Mouse (Mus musculus) gastrocnemius, postnatal 36 days (tissue): ENCODE measurements around the gene Tdrd3. TPM values are rescaled to one million over a fixed set of nuclear protein-coding genes. Genes with fewer than 3 reads are reported as not detected.
A peak's percentile ranks its signal among the peaks of the same experiment; 100 is the strongest.

Experiments
- DNase-seq, 2 experiments: peaks; one replicate each; pipeline ENCODE4 v3.0.0; 2022
- intact Hi-C: fragments of 180-260 bp; cut with DNase I; formaldehyde crosslinking; loops from one replicate; pipeline ENCODE4 v1.15.1; 2025
- long read RNA-seq, 2 experiments: library from polyadenylated mRNA; stranded (forward); transcript quantifications; one replicate each; pipeline ENCODE4 v2.0.0; 2021
- total RNA-seq, 2 experiments: library from RNA; stranded (reverse); gene quantifications; 2 replicates each; pipeline ENCODE4 v1.2.3; 2021

Tdrd3 gene
- 10 to 100 TPM; 18.3 to 18.8 TPM for total RNA-seq
- long read RNA-seq, experiment 1, partial matches to known transcripts = 4 of 14 reads
- long read RNA-seq, experiment 1, other reads (novel, unspliced or antisense) = 6 of 14 reads
- long read RNA-seq, experiment 2, partial matches to known transcripts = 0 of 18 reads
- long read RNA-seq, experiment 2, other reads (novel, unspliced or antisense) = 11 of 18 reads

- intact Hi-C loops = loop anchor here (5.0 kb wide), 1 partner anchor 36 kb away; no protein-coding TSS in a partner anchor
- DNase-seq = peak; percentile 92
These were observed at the start of gene Tdrd3 for GRCm38 (mm10) chr14:87415808-87416721. Gene Tdrd3, plus strand, starts transcription at chr14:87416639.

DNA sequence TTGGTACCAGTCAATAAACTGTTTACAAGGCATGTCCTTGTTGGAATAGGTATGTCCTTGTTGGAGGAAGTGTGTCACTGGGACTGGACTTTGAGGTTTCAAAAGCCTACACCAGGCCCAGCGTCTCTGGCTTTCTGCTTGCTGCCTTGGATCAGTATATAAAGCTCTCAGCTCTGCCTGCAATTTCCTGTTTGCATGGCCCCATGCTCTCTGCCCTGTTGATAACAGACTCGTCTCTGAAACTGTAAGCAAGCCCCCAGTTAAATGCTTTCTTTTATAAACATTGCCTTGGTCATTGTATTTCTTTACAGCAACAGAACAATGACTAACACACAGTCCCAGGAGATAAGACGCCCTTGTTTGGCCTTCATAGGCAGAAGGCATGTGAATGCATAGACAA is 49.3 kb upstream of the Tdrd3 start:
- intact Hi-C loops = no loop called here
- DNase-seq = no peak

GRCm38 (mm10) chr14:87383041-87383440 is 33.4 kb upstream of the Tdrd3 start:
- intact Hi-C loops = no loop called here
- DNase-seq = no peak

GRCm38 (mm10) chr14:87384288-87385268 is 31.9 kb upstream of the Tdrd3 start:
- no peak for DNase-seq
- intact Hi-C loops = no loop called here

- no peak for DNase-seq
- intact Hi-C loops = no loop called here
These were observed 23.3 kb upstream of the Tdrd3 start for GRCm38 (mm10) chr14:87393096-87393495.

GRCm38 (mm10) chr14:87396643-87397042 is 19.8 kb upstream of the Tdrd3 start:
- no peak for DNase-seq
- intact Hi-C loops = no loop called here

- intact Hi-C loops = loop anchor here (5.0 kb wide), 1 partner anchor 37 kb away; no protein-coding TSS in a partner anchor
- no peak for DNase-seq
These were observed 992 bp upstream of the Tdrd3 start for GRCm38 (mm10) chr14:87415486-87415807.

DNA sequence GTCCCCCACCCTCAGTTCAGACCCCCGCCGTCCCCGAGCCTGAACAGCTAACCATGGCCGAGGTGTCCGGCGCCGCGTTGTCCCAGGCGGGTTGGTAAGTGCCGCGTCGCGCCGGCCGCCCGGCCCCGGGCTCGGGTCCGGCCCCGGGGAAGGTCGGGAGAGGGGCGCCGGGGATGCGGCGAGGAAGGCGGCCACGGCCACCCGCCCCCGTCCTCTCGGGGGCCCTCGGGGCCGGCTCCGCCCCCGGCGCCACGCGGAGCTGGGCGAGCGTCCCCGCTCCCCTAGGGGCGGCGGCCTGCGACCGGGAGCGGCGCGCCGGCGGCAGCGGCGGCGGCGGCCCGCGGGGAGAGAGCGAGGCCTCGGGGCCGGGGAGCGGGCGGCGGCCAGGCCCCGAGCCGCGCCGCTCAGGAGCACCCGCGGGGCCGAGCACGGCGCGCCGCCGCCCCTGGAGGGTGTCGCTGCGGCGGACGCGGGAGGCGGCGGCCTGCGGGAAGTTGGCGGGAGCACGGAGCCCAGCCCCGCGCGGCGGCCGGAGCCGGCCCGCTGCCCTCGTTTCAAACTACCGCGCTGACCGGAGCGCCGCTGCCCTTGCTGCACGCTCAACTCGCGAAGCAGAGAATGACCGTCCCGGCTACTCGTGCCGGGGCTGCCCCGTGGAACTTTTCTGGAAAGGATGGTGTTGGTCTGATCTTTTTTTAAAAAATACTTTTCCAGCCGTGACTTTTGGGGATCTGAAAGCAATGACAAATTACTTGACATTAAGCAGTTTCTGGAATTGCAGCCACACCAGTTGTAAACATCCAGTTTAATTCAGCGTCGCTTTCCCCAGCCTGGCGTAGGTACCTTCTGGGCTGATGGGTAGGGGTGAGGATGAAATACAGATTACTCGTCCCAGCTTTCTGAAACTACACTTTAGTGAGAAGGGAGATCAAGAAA is 584 bp downstream of the Tdrd3 start:
- intact Hi-C loops = loop anchor here (5.0 kb wide), 1 partner anchor 35 kb away; no protein-coding TSS in a partner anchor

DNA sequence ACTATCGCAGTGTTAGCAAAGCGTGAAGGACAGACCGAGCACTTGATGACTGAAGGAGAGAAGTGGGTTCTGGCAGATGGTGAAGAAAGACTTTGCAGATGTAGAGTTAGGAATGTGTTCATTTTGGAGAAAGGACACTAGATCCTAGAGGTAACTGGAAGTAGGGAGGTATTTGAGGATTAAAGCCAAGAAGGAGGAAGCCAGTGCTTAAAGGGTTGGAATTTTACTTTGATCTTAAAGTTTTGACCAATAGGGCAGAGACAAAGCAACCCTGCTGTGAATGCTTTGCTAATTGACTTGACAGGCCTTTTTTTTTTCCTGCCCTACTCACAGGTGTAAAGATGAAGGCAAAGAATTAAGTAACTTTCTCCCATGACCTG is 1.2 kb downstream of the Tdrd3 start:
- DNase-seq = no peak
- intact Hi-C loops = loop anchor here (5.0 kb wide), 1 partner anchor 35 kb away; no protein-coding TSS in a partner anchor

More for the DNA sequence above, 584 bp downstream of the Tdrd3 start:
- peak; percentile 37 to 49 for DNase-seq

DNA sequence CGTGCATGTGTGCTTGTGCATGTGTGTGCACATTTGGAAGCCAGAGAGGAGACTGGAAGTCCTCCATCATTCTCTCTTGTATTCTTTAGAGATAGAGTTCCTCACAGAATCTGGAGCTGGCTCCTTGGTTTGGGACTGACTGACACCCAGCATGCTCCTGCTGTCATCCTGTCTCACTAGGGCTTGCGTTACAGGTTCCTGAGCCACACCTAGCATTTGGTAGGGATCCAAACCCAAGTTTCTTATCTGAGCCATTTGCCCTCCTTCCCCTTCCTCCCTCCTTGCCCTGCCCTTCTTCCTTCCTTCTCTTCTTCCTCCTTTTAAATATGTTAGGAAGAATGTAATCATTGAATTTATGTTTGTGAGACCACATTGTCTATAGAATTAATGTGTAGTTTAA is 3.3 kb downstream of the Tdrd3 start:
- DNase-seq = no peak
- intact Hi-C loops = loop anchor here (5.0 kb wide), 1 partner anchor 33 kb away; no protein-coding TSS in a partner anchor

GRCm38 (mm10) chr14:87420576-87420975 is 4.1 kb downstream of the Tdrd3 start:
- intact Hi-C loops = no loop called here
- DNase-seq = no peak

GRCm38 (mm10) chr14:87422432-87422831 is 6.0 kb downstream of the Tdrd3 start:
- no peak for DNase-seq
- intact Hi-C loops = no loop called here

DNA sequence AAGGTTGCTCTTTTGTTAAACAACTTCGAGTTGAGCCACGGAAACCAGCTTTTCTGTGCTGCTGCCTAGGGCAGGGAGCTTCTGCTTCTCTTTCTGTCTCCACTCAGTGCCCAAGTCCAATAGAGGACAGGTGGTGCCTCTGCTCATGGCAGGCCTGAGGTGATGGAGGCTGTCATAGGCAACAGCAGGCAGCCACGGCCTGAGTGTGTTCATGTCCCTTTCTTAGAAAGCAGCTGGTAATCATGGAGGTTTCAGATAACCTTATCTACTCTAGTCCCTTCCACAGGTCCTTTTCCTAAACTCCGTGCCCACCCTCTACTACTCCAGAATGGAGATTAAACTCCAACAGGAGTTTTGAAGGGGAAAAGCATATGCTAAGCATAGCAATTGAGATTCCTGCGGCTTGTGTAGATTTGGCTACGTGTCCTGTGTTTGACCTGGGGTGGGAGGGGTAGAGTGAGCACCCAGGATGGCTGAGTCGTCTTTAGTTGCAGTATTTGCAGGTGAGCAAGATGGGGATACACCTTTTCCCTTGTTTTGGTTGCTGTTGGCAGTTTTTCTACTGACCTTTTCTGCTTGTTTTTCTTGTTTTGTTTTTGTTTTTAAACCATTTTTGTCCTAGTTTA is 10.0 kb downstream of the Tdrd3 start:
- no peak for DNase-seq
- intact Hi-C loops = no loop called here

DNA sequence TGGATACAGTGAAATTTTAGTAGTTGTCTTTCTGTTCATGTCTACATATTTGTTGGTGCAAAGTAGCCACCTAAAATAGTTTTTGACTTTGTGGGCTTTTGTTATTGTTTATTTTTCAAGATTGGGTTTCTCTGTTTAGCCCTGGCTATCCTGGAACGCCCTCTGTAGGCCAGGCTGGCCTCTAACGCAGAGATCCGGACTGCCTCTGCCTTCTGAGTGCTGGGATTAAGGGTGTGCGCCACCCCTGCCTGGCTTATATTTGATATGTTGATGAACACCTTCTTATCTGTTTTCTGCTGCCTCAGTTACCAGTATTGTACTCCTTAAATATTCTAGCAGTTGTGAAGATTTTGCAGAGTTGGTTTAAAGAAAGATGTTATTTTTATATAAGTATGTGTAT is 10.6 kb downstream of the Tdrd3 start:
- no peak for DNase-seq
- intact Hi-C loops = no loop called here

DNA sequence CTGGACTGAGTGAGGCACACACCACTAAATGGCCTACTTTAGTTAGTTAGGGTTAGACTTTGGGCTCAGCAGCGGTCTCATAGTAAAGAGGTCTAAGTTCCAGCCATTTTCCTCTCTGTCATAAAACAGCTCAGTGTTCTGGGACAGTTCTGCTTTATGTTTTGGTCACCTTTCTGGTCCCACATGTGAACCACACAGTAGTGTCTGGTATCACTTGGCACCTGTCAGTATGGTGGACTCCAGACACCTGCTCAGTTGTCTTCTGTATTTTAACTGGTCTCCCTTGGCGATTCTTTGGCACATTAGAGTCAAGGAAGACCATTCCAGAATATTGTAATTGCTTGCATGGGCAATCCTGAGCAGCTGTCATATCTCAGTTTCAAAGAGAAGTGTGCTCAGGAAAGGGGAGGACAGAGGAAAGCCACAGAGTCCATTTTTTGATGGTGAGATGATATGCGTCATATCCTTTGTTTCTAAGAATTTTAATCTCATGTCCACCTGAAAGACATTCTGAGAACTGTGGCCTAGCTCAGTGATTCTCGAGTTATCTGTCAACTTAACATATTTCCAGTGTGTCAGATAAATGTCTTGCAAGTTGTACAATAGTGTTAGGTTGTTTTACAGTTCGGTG is 11.3 kb downstream of the Tdrd3 start:
- intact Hi-C loops = no loop called here
- DNase-seq = no peak

DNA sequence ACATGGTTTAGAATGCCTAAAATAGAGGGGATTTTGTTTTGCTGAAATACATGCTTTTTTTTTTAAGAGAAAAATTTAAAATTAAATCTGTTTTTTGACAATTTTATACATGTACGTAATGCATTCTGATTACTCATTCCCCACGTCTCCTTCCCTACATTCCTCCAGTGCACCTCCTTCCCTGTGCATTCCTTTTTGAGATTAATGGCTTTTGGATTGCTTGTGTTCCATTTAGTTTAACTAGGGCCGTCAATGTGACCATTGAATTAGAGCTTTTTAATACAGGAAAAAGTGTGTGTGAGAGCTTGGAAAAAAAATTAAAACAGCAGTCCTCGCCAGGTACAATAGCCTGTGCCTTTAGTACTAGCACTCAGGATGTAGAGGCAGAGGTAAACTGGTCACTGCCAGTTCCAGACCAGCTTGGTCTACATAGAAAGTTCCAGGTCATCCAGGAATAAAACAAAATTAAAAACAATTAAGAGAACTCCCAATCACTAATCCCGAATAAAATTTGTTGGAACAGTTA is 17.0 kb downstream of the Tdrd3 start:
- intact Hi-C loops = no loop called here
- DNase-seq = no peak

GRCm38 (mm10) chr14:87435382-87435781 is 18.9 kb downstream of the Tdrd3 start:
- no peak for DNase-seq
- intact Hi-C loops = no loop called here

- no peak for DNase-seq
- intact Hi-C loops = no loop called here
These were observed 23.3 kb downstream of the Tdrd3 start for GRCm38 (mm10) chr14:87439721-87440120.
